Mouse (Mus musculus) embryonic facial prominence, embryonic 11.5 days (tissue): ENCODE measurements at regions not wholly inside any gene's neighbourhood (a gene's known extent, or its start where the extent isn't known, plus 50 kb on each side); places are given as distances from the start of the nearest gene placed in this dataset.
A peak's percentile ranks its signal among the peaks of the same experiment; 100 is the strongest.

Source experiments
- ATAC-seq: fragments of 200-750 bp; cut with Nextera tagmentation; replicated peaks from 2 replicates; pipeline ENCODE4 v1.8.0; 2017; ENCODE audit warnings: low read depth; ENCODE audit not compliant: insufficient number of reproducible peaks, low FRiP score, low TSS enrichment
- DNase-seq: peaks from one replicate; pipeline ENCODE4 v3.0.0-alpha.2; 2015; ENCODE audit warnings: low spot score
- H3K27ac ChIP-seq: fragments of 300-500 bp; sonication (generic); replicated peaks from 2 replicates; pipeline ENCODE4 v1.5.1; 2014; ENCODE audit warnings: mild to moderate bottlenecking, low read depth, low read length, control low read depth
- H3K27me3 ChIP-seq: fragments of 300-500 bp; sonication (generic); 2 replicates; pipeline ENCODE4 v1.6.1; 2014; ENCODE audit warnings: mild to moderate bottlenecking, low read length, moderate library complexity, mixed read lengths; ENCODE audit not compliant: control insufficient read depth, insufficient read depth
- H3K36me3 ChIP-seq: fragments of 300-500 bp; sonication (generic); replicated peaks from 2 replicates; pipeline ENCODE4 v1.6.1; 2014; ENCODE audit warnings: low read depth, mild to moderate bottlenecking, low read length, moderate library complexity, mixed read lengths; ENCODE audit not compliant: control insufficient read depth, insufficient read depth
- H3K4me1 ChIP-seq: fragments of 300-500 bp; sonication (generic); 2 replicates; pipeline ENCODE4 v1.6.1; 2014; ENCODE audit warnings: low read length, mixed read lengths; ENCODE audit not compliant: control insufficient read depth, insufficient read depth
- H3K4me2 ChIP-seq: fragments of 300-500 bp; sonication (generic); 2 replicates; pipeline ENCODE4 v1.6.1; 2014; ENCODE audit warnings: low read depth, mild to moderate bottlenecking, control low read depth, low read length, moderate library complexity
- H3K4me3 ChIP-seq: fragments of 300-500 bp; sonication (generic); 2 replicates; pipeline ENCODE4 v1.5.1; 2014; ENCODE audit warnings: low read depth, low read length, control low read depth
- H3K9ac ChIP-seq: fragments of 300-500 bp; sonication (generic); replicated peaks from 2 replicates; pipeline ENCODE4 v1.6.1; 2014; ENCODE audit warnings: mild to moderate bottlenecking, control low read depth, low read length
- H3K9me3 ChIP-seq: fragments of 300-500 bp; sonication (generic); replicated peaks from 2 replicates; pipeline ENCODE4 v1.6.1; 2016; ENCODE audit warnings: mild to moderate bottlenecking, low read length, inconsistent platforms, mixed read lengths; ENCODE audit not compliant: control insufficient read depth
- WGBS: fragments of 180-500 bp; shearing (Covaris S2); extraction: QIAGEN DNeasy Blood & Tissue Kit; methylation state at CpG from one replicate; pipeline ENCODE4 v1.1.7; 2014; 5-methylcytosine and 5-hydroxymethylcytosine counted together

- ATAC-seq, result no peak
- no peaks in the 10 kb centered on the region for H3K27me3 ChIP-seq
These were observed 172.0 kb upstream of the Ankrd55 start for GRCm38 (mm10) chr13:112116101-112116726.

GRCm38 (mm10) chr13:112118564-112118963 lies 169.7 kb upstream of the Ankrd55 start:
- Histone ChIP-seq H3K9ac (no peak overlapping the region), H3K9me3 (no peaks in the 10 kb centered on the region), H3K27me3 (no peaks in the 10 kb centered on the region), H3K4me2 (no peak overlapping the region), H3K4me3 (no peak overlapping the region), H3K36me3 (no peaks in the 10 kb centered on the region), H3K27ac (no peak overlapping the region), H3K4me1 (no peaks in the 10 kb centered on the region)
- DNase-seq, result no peak
- no peak for ATAC-seq
- WGBS, result 83% methylated on average over 3 of the region's 3 CpGs

More at GRCm38 (mm10) chr13:112116101-112116726, 172.0 kb upstream of the Ankrd55 start:
- no peaks in the 10 kb centered on the region for H3K4me1 ChIP-seq
- no peaks in the 10 kb centered on the region for H3K36me3 ChIP-seq
- no peak overlapping the region for H3K4me3 ChIP-seq
- DNase-seq, result no peak
- H3K9me3 ChIP-seq, result no peaks in the 10 kb centered on the region
- H3K27ac ChIP-seq, result no peak overlapping the region
- WGBS, result 81% methylated on average over 9 of the region's 9 CpGs
- H3K9ac ChIP-seq, result no peak overlapping the region
- H3K4me2 ChIP-seq, result no peak overlapping the region

GRCm38 (mm10) chr13:112119611-112120041 lies 168.6 kb upstream of the Ankrd55 start:
- DNase-seq, result no peak
- H3K9me3 ChIP-seq, result no peaks in the 10 kb centered on the region
- no peak overlapping the region for H3K4me2 ChIP-seq
- WGBS, result 50% methylated on average over 11 of the region's 11 CpGs
- no peak for ATAC-seq
- no peaks in the 10 kb centered on the region for H3K27me3 ChIP-seq
- no peaks in the 10 kb centered on the region for H3K36me3 ChIP-seq
- H3K4me3 ChIP-seq, result no peak overlapping the region
- no peaks in the 10 kb centered on the region for H3K4me1 ChIP-seq
- no peak overlapping the region for H3K27ac ChIP-seq
- no peak overlapping the region for H3K9ac ChIP-seq

GRCm38 (mm10) chr13:112120346-112120745 lies 167.9 kb upstream of the Ankrd55 start:
- Histone ChIP-seq H3K4me2 (no peak overlapping the region), H3K27me3 (no peaks in the 10 kb centered on the region), H3K9ac (no peak overlapping the region), H3K4me1 (no peaks in the 10 kb centered on the region), H3K27ac (no peak overlapping the region), H3K4me3 (no peak overlapping the region), H3K36me3 (no peaks in the 10 kb centered on the region), H3K9me3 (no peaks in the 10 kb centered on the region)
- WGBS, result 79% methylated on average over 4 of the region's 4 CpGs
- no peak for DNase-seq
- no peak for ATAC-seq

GRCm38 (mm10) chr13:112121110-112121509 lies 167.1 kb upstream of the Ankrd55 start:
- no peak overlapping the region for H3K27ac ChIP-seq
- DNase-seq (no peak), ATAC-seq (no peak)
- no peaks in the 10 kb centered on the region for H3K9me3 ChIP-seq
- H3K9ac ChIP-seq, result no peak overlapping the region
- H3K27me3 ChIP-seq, result no peaks in the 10 kb centered on the region
- no peak overlapping the region for H3K4me2 ChIP-seq
- no peaks in the 10 kb centered on the region for H3K36me3 ChIP-seq
- H3K4me1 ChIP-seq, result no peaks in the 10 kb centered on the region
- no peak overlapping the region for H3K4me3 ChIP-seq
- 94% methylated on average over 9 of the region's 9 CpGs for WGBS

GRCm38 (mm10) chr13:112122842-112123373 lies 165.3 kb upstream of the Ankrd55 start:
- H3K9me3 ChIP-seq, result no peaks in the 10 kb centered on the region
- no peaks in the 10 kb centered on the region for H3K27me3 ChIP-seq
- no peak overlapping the region for H3K4me3 ChIP-seq
- ATAC-seq, result no peak
- H3K27ac ChIP-seq, result no peak overlapping the region
- H3K4me2 ChIP-seq, result no peak overlapping the region
- H3K36me3 ChIP-seq, result no peaks in the 10 kb centered on the region
- H3K9ac ChIP-seq, result no peak overlapping the region
- DNase-seq, result no peak
- WGBS, result 70% methylated on average over 9 of the region's 9 CpGs
- H3K4me1 ChIP-seq, result no peaks in the 10 kb centered on the region

GRCm38 (mm10) chr13:112125769-112126469 lies 162.3 kb upstream of the Ankrd55 start:
- 79% methylated on average over 14 of the region's 14 CpGs for WGBS
- no peaks in the 10 kb centered on the region for H3K4me1 ChIP-seq
- no peak overlapping the region for H3K27ac ChIP-seq
- no peaks in the 10 kb centered on the region for H3K9me3 ChIP-seq
- DNase-seq (peak; percentile 43), ATAC-seq (no peak; the same call in 1 of the 2 replicates)
- no peak overlapping the region for H3K4me3 ChIP-seq
- H3K36me3 ChIP-seq, result no peaks in the 10 kb centered on the region
- no peaks in the 10 kb centered on the region for H3K27me3 ChIP-seq
- no peak overlapping the region for H3K4me2 ChIP-seq
- H3K9ac ChIP-seq, result no peak overlapping the region

- no peak overlapping the region for H3K4me2 ChIP-seq
- no peaks in the 10 kb centered on the region for H3K27me3 ChIP-seq
- no peak for DNase-seq
- no peaks in the 10 kb centered on the region for H3K36me3 ChIP-seq
- no peak for ATAC-seq
- H3K27ac ChIP-seq, result no peak overlapping the region
- 78% methylated on average over 4 of the region's 4 CpGs for WGBS
- H3K4me3 ChIP-seq, result no peak overlapping the region
- no peaks in the 10 kb centered on the region for H3K9me3 ChIP-seq
- H3K9ac ChIP-seq, result no peak overlapping the region
- H3K4me1 ChIP-seq, result no peaks in the 10 kb centered on the region
These were observed 158.0 kb upstream of the Ankrd55 start for GRCm38 (mm10) chr13:112130220-112130619.
